Mouse (Mus musculus) liver, embryonic 14.5 days (tissue): Measurements from ENCODE around the gene Snrpd3. TPM values are rescaled to one million over a fixed set of nuclear protein-coding genes. Genes with fewer than 3 reads are reported as not detected.

Source experiments
- ATAC-seq: fragments of 200-750 bp; cut with Nextera tagmentation; 2 replicates; pipeline ENCODE4 v1.8.0; 2017; ENCODE audit warnings: moderate number of reproducible peaks, mild to moderate bottlenecking, moderate library complexity; ENCODE audit not compliant: insufficient read depth
- DNase-seq, 3 experiments: peaks; one replicate each; pipeline ENCODE4 v3.0.0-alpha.2; 2012 to 2013; ENCODE audit warnings: low read depth in 3 of 3, low spot score in 3 of 3
- H3K27ac ChIP-seq: fragments of 300-500 bp; sonication (generic); 2 replicates; pipeline ENCODE4 v1.5.1; 2014; ENCODE audit warnings: moderate library complexity, mild to moderate bottlenecking, control low read depth, inconsistent platforms
- H3K27me3 ChIP-seq: fragments of 300-500 bp; sonication (generic); 2 replicates; pipeline ENCODE4 v1.6.1; 2014; ENCODE audit warnings: mild to moderate bottlenecking, low read length, moderate library complexity; ENCODE audit not compliant: control insufficient read depth, insufficient read depth
- H3K36me3 ChIP-seq: fragments of 300-500 bp; sonication (generic); replicated peaks from 2 replicates; pipeline ENCODE4 v1.6.1; 2014; ENCODE audit warnings: low read depth; ENCODE audit not compliant: control insufficient read depth, insufficient read depth
- H3K4me1 ChIP-seq, 2 experiments: fragments of 200-500 bp in 1 of 2; fragments of 300-500 bp in 1 of 2; sonication (generic) in 1 of 2; replicated peaks; 2 replicates each; pipeline ENCODE4 v1.6.1; 2012 to 2014; ENCODE audit warnings: antibody characterized with exemption in 1 of 2, inconsistent platforms in 1 of 2, low read length in 1 of 2; ENCODE audit not compliant: control insufficient read depth in 2 of 2, insufficient read depth in 2 of 2
- H3K4me2 ChIP-seq: fragments of 300-500 bp; sonication (generic); 2 replicates; pipeline ENCODE4 v1.6.1; 2014; ENCODE audit warnings: low read depth, mild to moderate bottlenecking, control low read depth, moderate library complexity
- H3K4me3 ChIP-seq, 2 experiments: fragments of 200-500 bp in 1 of 2; fragments of 300-500 bp in 1 of 2; sonication (generic) in 1 of 2; 2 replicates each; pipeline ENCODE4 v1.5.1; 2012 to 2014; ENCODE audit warnings: low read depth in 2 of 2, low read length in 2 of 2, mild to moderate bottlenecking in 2 of 2, control low read depth in 1 of 2, inconsistent platforms in 1 of 2, moderate library complexity in 1 of 2; ENCODE audit not compliant: insufficient read depth in 1 of 2
- H3K9ac ChIP-seq: fragments of 300-500 bp; sonication (generic); replicated peaks from 2 replicates; pipeline ENCODE4 v1.6.1; 2014; ENCODE audit warnings: mild to moderate bottlenecking, control low read depth, moderate library complexity
- H3K9me3 ChIP-seq: fragments of 300-500 bp; sonication (generic); 2 replicates; pipeline ENCODE4 v1.6.1; 2016; ENCODE audit warnings: low read length, mixed read lengths; ENCODE audit not compliant: control insufficient read depth
- CTCF ChIP-seq: IDR thresholded peaks from 2 replicates; pipeline ENCODE4 v1.5.1; 2016; ENCODE audit warnings: antibody characterized with exemption, low read depth, control low read depth
- EP300 ChIP-seq: IDR thresholded peaks from 2 replicates; pipeline ENCODE4 v1.6.1; 2016; ENCODE audit warnings: antibody characterized with exemption, low read depth
- WGBS: fragments of 180-500 bp; shearing (Covaris S2); extraction: QIAGEN DNeasy Blood & Tissue Kit; methylation state at CpG from one replicate; pipeline ENCODE4 v1.1.7; 2014; ENCODE audit not compliant: insufficient replicate concordance; 5-methylcytosine and 5-hydroxymethylcytosine counted together
- polyA plus RNA-seq, 2 experiments: library from polyadenylated mRNA; depleted of rRNA in 1 of 2; stranded (reverse) in 1 of 2; unstranded in 1 of 2; fragments of >200 nt; fragmentation: Nextera tagmentation in 1 of 2; extraction: Ambion mirVana in 1 of 2; gene quantifications; 2 replicates each; pipeline versions ENCODE4 v1.2.1 to v1.2.3; 2012 to 2014

Snrpd3 gene
- polyA plus RNA-seq, 2 experiments, result 60.5 to 82.2 TPM

DNA sequence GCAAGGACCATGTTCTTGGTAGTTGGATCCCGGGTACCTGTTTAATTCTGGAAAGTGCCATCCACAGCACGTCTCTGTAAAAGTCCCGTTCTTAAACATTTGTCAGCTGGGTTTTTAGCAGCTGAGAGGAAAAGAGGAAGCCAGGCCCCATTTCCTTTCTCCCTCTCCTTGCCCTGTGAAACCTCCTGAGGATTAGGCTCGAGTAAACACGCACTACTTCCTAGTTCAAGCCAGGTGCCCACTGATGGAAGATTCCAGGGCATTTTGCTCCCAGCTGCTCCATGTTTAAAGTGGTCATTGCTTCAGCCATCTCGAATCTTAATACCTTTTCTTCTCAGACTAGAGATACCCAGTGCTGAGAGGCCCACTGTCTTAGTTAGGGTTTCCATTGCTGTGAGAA, 32.6 kb upstream of the Snrpd3 start:
- Histone ChIP-seq H3K27me3 (no peaks in the 10 kb centered on the region), H3K36me3 (no peaks in the 10 kb centered on the region), H3K9ac (no peak overlapping the region), H3K4me3 (no peak overlapping the region), H3K4me1 (no peaks in the 10 kb centered on the region), H3K9me3 (no peaks in the 10 kb centered on the region), H3K4me2 (no peak overlapping the region), H3K27ac (no peak overlapping the region)
- DNase-seq (no peak), ATAC-seq (no peak)
- 21% methylated on average over 6 of the region's 6 CpGs for WGBS
- TF ChIP-seq EP300 (no peak), CTCF (no peak)

DNA sequence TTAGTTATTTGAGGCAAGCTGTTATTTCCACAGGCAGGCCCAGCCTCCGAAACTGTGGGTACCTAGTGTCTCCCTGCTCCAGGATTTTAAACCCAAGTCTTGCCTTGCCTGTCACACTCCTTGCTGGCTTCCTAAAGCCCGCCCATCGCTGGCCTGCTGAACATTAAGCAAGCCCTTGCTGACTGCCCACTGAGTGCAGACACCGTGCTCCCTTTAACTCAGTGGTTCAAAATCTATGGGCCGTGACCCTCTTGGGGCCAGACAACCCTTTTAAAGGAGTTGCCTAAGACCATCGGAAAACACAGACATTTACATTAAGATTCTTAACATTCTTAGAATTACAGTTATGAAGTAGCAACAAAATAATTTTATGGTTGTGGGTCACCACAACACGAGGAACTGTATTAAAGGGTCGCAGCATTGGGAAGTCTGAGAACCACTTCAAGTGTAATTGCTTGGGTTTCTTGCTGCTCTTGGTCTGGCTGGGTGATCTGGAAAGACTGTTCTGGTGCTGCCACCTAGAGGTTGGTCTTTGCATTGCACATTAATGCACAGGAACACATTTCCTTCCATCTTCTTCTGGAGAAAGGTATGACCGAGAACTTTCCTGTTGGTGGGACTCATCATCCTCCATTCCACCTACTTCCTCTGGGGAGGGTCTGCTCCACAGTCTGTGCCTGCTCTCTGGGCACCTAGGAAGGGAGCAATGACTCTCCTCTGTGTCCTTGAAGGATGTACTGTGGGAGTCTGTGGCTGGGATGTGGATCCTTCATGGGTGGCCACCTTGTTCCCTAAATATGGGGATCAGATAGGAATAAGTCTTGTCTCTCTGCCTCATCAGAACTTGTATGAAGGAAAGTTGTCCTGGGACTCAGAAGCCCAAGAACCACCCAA, 31.0 kb upstream of the Snrpd3 start:
- ATAC-seq, result no peak
- Histone ChIP-seq H3K27ac (no peak overlapping the region), H3K4me3 (no peak overlapping the region), H3K27me3 (no peaks in the 10 kb centered on the region), H3K9ac (no peak overlapping the region), H3K36me3 (no peaks in the 10 kb centered on the region), H3K4me2 (no peak overlapping the region), H3K9me3 (no peaks in the 10 kb centered on the region), H3K4me1 (no peaks in the 10 kb centered on the region)
- TF ChIP-seq CTCF (peak; percentile 95), EP300 (no peak)
- 47% methylated on average over 9 of the region's 9 CpGs for WGBS
- peak; percentile 35 to 44 (median 39) for DNase-seq

DNA sequence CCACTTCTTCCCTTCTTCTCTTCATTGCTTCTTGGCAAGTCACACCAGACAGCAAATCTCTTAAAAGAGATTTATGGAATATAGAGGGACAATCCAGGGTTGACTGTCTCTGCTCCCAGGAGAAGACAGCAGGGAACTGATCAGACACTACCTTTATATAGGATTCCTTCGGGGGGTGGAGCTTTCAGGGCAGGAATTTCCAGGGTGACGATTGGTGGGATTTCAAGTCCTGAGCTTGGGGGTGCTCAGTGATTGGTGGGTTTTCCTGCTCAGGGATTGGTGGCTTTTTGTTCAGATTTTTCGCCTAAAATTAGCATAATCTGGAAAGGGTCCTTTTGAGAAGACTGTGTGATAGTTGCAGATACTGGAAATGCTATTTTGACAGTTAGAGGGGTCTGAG, 30.2 kb upstream of the Snrpd3 start:
- 39% methylated on average over 3 of the region's 3 CpGs for WGBS
- Histone ChIP-seq H3K4me3 (no peak overlapping the region), H3K9ac (no peak overlapping the region), H3K27me3 (no peaks in the 10 kb centered on the region), H3K4me2 (no peak overlapping the region), H3K36me3 (no peaks in the 10 kb centered on the region), H3K27ac (no peak overlapping the region), H3K4me1 (no peaks in the 10 kb centered on the region), H3K9me3 (no peaks in the 10 kb centered on the region)
- ATAC-seq (no peak), DNase-seq (no peak)
- no peak for TF ChIP-seq EP300
- TF ChIP-seq CTCF, result no peak

DNA sequence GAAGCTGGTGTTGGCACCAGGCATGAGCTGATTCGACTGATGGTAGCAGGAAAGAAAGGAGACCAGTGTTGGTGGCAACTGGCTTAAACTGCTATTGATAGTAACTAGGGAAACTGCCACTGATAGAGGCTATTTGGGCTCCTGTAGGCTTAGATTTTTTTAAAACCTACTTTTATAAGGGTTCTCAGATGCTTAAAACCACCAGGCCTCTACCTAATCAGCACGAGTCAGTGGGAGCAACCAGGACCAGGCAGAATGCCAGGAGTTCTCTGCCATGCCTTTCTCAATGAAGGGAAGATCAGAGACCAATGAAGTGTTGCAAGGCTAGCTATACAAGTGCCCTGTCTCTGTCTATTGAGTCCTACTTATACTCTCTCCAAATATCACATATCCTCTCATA, 27.8 kb upstream of the Snrpd3 start:
- Histone ChIP-seq H3K27me3 (no peaks in the 10 kb centered on the region), H3K4me3 (no peak overlapping the region), H3K36me3 (no peaks in the 10 kb centered on the region), H3K9me3 (no peaks in the 10 kb centered on the region), H3K9ac (no peak overlapping the region), H3K4me1 (no peaks in the 10 kb centered on the region), H3K27ac (no peak overlapping the region), H3K4me2 (no peak overlapping the region)
- WGBS, result 52% methylated on average over 2 of the region's 2 CpGs
- no peak for ATAC-seq
- TF ChIP-seq CTCF, result no peak
- no peak for TF ChIP-seq EP300
- DNase-seq, result no peak

DNA sequence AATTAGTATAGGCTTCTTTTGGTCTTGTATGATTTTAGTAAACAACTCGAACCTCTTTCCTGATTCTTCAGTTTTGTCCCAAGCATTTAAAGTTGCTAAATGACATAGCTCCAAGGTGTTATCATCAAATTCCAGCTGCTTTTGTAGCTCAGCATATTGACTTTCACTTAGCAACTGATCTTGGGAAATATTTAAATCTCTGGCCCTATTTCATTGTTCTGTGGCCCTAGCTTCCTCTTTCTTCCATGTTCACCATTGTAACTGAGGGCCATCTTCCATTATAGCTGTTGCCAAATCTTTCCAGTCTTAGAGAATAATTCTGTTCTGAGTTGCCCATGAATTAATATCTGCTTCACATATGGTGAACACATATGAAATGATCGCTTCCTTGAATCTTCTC, 26.6 kb upstream of the Snrpd3 start:
- H3K27me3 ChIP-seq, result no peaks in the 10 kb centered on the region
- ATAC-seq (no peak), DNase-seq (no peak)
- H3K9ac ChIP-seq, result no peak overlapping the region
- no peaks in the 10 kb centered on the region for H3K9me3 ChIP-seq
- no peak overlapping the region for H3K27ac ChIP-seq
- H3K4me2 ChIP-seq, result no peak overlapping the region
- no peak overlapping the region for H3K4me3 ChIP-seq
- no peaks in the 10 kb centered on the region for H3K36me3 ChIP-seq
- H3K4me1 ChIP-seq, result 0 out of 4 replicates have a peak, but pooled peaks cover 0 to 3% of the 10 kb centered on the region in 2 experiments
- WGBS, result 47% methylated on average over 2 of the region's 2 CpGs
- TF ChIP-seq EP300, result no peak
- no peak for TF ChIP-seq CTCF
